Mouse (Mus musculus) layer of hippocampus, adult 18-20 months (tissue): Measurements from ENCODE around the gene Prdx6. TPM values are rescaled to one million over a fixed set of nuclear protein-coding genes. Genes with fewer than 3 reads are reported as not detected.

Source experiments
- total RNA-seq, 2 experiments: library from RNA; stranded (reverse); gene quantifications; 2 replicates each; pipeline ENCODE4 v1.2.3; 2021

Gene Prdx6
- total RNA-seq, 2 experiments from 2014 or later = 356 TPM

Other genes with a start within 250 kb of the Prdx6 start
- gene Zbtb37, start 216.4 kb downstream of the Prdx6 start, total RNA-seq = 10 to 100 TPM; 17.2 to 18.3 TPM
- 10 to 100 TPM; 26.3 to 26.5 TPM for gene Dars2, start 180.6 kb downstream of the Prdx6 start, total RNA-seq
- 1 to 10 TPM; 1.3 to 1.7 TPM for gene Cenpl, start 180.5 kb downstream of the Prdx6 start, total RNA-seq
- 10 to 100 TPM; 17.2 to 18.1 TPM for gene Klhl20, start 119.7 kb downstream of the Prdx6 start, total RNA-seq
- 10 to 100 TPM; 59.5 to 60.6 TPM for gene Ankrd45, start 108.5 kb downstream of the Prdx6 start, total RNA-seq
- gene Tex50, start 91.9 kb downstream of the Prdx6 start, total RNA-seq = not detected
- gene Tnfsf4, start 144.2 kb upstream of the Prdx6 start, total RNA-seq = not detected
- gene Tnfsf18, start 243.4 kb upstream of the Prdx6 start, total RNA-seq = not detected